Mouse (Mus musculus): ENCODE results near the gene Mrm2. TPM values are rescaled to one million over a fixed set of nuclear protein-coding genes. Genes with fewer than 3 reads are reported as not detected.

Mrm2 gene
- polyA plus RNA-seq, 1 experiment from 2014 or later: 19.0 TPM

DNA sequence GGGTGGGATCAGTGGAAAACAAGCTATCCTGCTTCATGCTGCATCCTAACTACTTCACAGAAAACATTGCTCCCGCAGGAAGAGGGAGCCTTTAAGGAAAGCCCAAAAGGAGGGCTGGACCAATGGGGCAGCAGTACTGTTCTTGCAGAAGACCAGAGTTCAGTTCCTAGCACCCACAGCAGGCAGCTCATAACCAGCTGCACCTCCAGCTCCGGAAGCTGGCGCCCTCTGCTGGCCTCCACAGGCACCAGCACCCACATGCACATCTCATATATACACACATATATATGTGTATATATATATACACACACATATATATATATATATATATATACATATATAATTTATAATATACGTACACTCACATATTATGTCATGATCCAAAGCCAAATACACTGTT, 7.1 kb upstream of the Mrm2 start:
- ATAC-seq: no peak
- Histone ChIP-seq H3K27ac (no peak overlapping the region), H3K27me3 (replicated peaks) (no peaks in the 10 kb centered on the region), H3K9me3 (no peaks in the 10 kb centered on the region), H3K4me1 (replicated peaks) (no peaks in the 10 kb centered on the region), H3K9ac (no peak overlapping the region), H3K36me3 (peaks cover 18% of the 10 kb centered on the region), H3K4me2 (replicated peaks) (no peak overlapping the region), H3K4me3 (replicated peaks) (no peak overlapping the region)
- WGBS: 97% methylated on average over 4 of the region's 4 CpGs

DNA sequence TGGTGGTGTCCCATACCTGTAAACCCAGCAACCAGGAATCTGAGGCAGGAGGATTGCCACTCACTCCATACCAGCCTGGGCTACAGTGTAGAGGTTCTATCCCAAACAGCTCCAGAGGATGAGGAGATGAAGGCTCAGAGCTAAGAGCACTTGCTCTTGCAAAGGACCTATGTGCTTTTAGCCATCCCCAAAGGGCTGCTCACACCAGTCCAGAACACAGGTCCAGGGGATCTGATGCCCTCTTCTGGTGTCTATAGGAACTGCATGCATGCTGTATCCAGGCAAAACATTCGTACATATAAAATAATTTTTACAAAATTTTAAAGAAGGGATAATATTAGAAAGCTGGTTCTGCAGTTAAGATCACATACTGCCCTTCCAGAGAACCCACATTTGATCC, 5.0 kb upstream of the Mrm2 start:
- Histone ChIP-seq H3K27ac (no peak overlapping the region), H3K4me2 (replicated peaks) (no peak overlapping the region), H3K27me3 (replicated peaks) (no peaks in the 10 kb centered on the region), H3K9me3 (no peaks in the 10 kb centered on the region), H3K36me3 (peaks cover 18% of the 10 kb centered on the region; the same call in 1 of the 2 replicates), H3K9ac (no peak overlapping the region), H3K4me1 (replicated peaks) (0 out of 2 replicates have a peak, but pooled peaks cover 5% of the 10 kb centered on the region), H3K4me3 (replicated peaks) (no peak overlapping the region)
- 81% methylated on average over 1 of the region's 1 CpGs for WGBS
- no peak for ATAC-seq

DNA sequence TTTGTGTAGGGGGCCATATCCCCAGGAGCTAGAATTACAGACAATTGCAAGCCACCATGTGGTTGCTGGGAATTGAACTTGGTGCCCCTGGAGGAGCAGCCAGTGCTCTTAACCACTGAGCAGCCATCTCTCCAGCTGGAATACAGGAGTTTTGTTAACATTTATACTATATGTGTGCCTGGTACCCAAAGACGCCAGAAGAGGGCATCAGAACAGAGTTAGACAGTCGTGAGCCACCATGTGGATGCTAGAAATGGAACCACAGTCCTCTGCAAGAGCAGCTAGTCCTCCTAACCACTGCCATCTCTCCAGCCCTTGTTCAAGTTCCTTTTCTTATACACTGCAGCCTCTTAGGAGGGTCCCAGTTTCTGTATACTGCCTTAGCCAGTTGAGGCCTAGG, 1.9 kb upstream of the Mrm2 start:
- Histone ChIP-seq H3K4me3 (replicated peaks) (no peak overlapping the region), H3K9me3 (no peaks in the 10 kb centered on the region), H3K4me2 (replicated peaks) (no peak overlapping the region), H3K9ac (no peak overlapping the region), H3K27ac (no peak overlapping the region), H3K27me3 (replicated peaks) (no peaks in the 10 kb centered on the region), H3K4me1 (replicated peaks) (0 out of 2 replicates have a peak, but pooled peaks cover 11% of the 10 kb centered on the region), H3K36me3 (peaks cover 11% of the 10 kb centered on the region; the same call in 1 of the 2 replicates)
- WGBS: 43% methylated on average over 2 of the region's 2 CpGs
- no peak for ATAC-seq

DNA sequence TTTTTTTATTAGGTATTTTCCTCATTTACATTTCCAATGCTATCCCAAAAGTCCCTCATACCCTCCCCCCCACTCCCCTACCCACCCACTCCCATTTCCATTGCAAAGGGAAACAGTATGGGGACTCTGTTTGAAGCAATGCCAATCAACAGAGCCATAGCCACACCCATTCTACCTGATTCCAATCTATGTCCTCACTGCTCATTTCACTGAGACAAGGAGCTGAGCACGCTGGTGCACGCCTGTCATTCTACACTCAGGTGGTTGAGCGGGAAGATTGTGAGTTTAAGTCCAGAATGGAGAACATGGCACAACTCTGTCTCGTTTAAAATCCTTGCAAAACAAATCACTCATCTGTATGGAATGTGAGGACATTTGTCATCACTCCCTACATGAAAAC, 821 bp upstream of the Mrm2 start:
- Histone ChIP-seq H3K27me3 (replicated peaks) (no peaks in the 10 kb centered on the region), H3K4me2 (replicated peaks) (peak overlapping the region; percentile 90), H3K4me3 (replicated peaks) (peak overlapping the region; percentile 45; the same call in 1 of the 2 replicates), H3K27ac (peak overlapping the region; percentile 92; the same call in 1 of the 2 replicates), H3K9ac (no peak overlapping the region), H3K4me1 (replicated peaks) (0 out of 2 replicates have a peak, but pooled peaks cover 11% of the 10 kb centered on the region), H3K36me3 (peaks cover 10% of the 10 kb centered on the region; the same call in 1 of the 2 replicates), H3K9me3 (no peaks in the 10 kb centered on the region)
- peak; percentile 52 for ATAC-seq
- WGBS: 49% methylated on average over 4 of the region's 4 CpGs

DNA sequence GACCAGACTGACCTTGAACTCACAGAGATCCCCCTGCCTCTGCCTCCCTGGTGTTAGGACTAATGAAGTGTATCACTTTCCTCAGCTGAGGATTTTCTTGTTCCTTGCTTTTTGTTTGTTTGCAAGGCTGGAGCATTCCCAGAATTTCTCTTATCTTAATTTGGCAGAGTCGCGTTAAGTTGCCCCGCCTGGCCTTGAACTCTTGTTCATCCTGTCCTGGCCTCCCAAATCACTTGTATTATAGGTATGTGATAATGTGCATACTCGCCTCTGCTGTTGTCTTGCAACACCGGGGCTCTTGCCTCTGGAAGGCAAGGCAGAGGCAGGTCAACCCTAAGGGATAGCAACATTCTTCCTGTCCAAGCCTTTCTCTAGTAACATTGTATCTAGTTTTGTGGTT, 7.6 kb downstream of the Mrm2 start:
- Histone ChIP-seq H3K4me1 (replicated peaks) (peaks cover 8% of the 10 kb centered on the region), H3K27ac (no peak overlapping the region), H3K4me3 (replicated peaks) (no peak overlapping the region), H3K36me3 (peaks cover 7% of the 10 kb centered on the region; the same call in 1 of the 2 replicates), H3K27me3 (replicated peaks) (no peaks in the 10 kb centered on the region), H3K4me2 (replicated peaks) (no peak overlapping the region), H3K9me3 (no peaks in the 10 kb centered on the region), H3K9ac (no peak overlapping the region)
- ATAC-seq: no peak
- WGBS: 83% methylated on average over 5 of the region's 5 CpGs

DNA sequence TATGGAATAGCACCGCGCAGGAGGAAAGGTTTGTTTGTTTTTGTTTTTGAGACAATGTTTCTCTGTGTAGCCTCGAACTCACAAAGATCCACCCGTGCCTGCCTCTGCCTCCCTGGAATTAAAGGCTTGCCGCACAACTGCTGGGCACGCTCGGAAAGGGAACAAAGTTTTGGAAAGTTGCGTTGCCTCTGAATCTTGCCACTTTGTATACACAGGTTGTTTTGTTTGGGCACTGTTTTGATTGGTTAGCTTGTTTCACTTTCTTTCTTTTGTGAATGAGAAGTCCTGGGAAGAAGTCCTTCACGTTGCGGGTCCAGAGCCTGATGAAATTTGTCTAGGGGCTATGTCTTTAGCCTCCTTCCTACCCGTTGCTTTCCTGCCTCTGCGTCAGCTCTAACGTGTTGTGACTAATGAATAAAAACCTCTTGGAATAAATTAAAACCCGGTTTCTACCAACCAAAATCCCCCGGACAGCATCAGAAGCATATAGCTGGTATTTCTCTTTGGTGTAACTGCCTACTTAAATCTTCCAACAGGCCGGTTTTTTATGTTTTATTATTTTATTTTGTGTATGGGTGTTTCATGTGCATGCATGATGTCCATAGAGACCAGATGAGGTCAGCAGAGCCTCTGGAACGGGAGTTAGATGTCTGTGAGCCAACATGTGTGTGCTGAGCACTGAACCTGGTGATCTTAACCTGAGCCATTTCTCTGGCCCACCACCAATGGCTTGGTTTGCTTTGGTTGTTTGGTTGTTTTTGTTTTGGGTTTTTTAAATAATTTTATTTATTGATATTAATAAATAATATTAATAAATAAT, 9.7 kb downstream of the Mrm2 start:
- H3K4me3 ChIP-seq (replicated peaks): peak overlapping the region; percentile 87
- peak overlapping the region; percentile 100 for H3K9ac ChIP-seq
- H3K4me1 ChIP-seq (replicated peaks): peaks cover 8% of the 10 kb centered on the region
- no peaks in the 10 kb centered on the region for H3K36me3 ChIP-seq
- under 1% methylated on average over 17 of the region's 17 CpGs for WGBS
- peak; percentile 16 for ATAC-seq
- peak overlapping the region; percentile 68 for H3K27ac ChIP-seq
- no peaks in the 10 kb centered on the region for H3K9me3 ChIP-seq
- no peaks in the 10 kb centered on the region for H3K27me3 ChIP-seq (replicated peaks)
- peak overlapping the region; percentile 74 for H3K4me2 ChIP-seq (replicated peaks)

DNA sequence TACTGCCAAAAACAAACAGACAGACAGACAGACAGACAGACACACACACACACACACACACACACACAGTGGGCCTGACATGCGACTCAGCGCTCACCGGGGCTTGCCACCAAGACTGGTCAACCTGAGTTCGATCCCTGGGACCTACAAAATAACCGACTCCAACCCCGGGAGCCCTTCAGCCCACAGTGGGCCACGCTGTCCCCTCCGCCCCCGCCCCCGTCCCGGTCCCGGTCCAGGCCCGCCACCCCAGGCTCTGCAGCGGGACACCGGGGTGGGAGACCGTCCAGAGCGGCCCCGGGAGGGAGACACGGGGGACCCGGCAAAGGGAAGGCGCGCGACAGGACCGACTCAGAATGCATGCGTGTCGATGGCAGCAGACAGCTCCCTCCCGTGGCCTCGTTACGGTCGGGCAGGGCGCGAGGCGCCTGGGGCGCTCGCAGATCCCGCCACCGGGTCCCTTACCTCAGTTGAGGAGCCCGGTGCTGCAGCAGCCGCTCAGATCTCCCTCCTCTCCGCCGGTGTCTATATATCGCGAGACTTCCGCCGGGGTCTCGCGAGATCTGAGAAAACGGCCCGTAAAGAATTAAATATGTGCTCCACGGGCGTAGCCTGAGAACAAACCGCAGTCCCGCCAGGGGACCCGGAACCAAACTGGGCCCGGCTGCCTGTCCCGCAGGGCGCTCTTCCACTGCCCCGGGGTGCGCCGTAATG, 10.5 kb downstream of the Mrm2 start, which contains the start of the genes Mad1l1 and Nudt1:
Gene Mad1l1, minus strand, starts transcription at position 511 of the 714 bp plus-strand sequence.
Gene Nudt1, plus strand, starts transcription at position 615 of the 714 bp plus-strand sequence.
- under 1% methylated on average over 60 of the region's 60 CpGs for WGBS
- Histone ChIP-seq H3K27ac (peak within 1 kb of the TSS; percentile 68), H3K9ac (peak within 1 kb of the TSS; percentile 100), H3K4me1 (replicated peaks) (peaks cover 8% of the 10 kb centered on the region), H3K4me3 (replicated peaks) (peak within 1 kb of the TSS; percentile 87), H3K27me3 (replicated peaks) (no peaks in the 10 kb centered on the region), H3K9me3 (no peaks in the 10 kb centered on the region), H3K36me3 (no peaks in the 10 kb centered on the region), H3K4me2 (replicated peaks) (peak within 1 kb of the TSS; percentile 74)
- ATAC-seq: peak; percentile 97

DNA sequence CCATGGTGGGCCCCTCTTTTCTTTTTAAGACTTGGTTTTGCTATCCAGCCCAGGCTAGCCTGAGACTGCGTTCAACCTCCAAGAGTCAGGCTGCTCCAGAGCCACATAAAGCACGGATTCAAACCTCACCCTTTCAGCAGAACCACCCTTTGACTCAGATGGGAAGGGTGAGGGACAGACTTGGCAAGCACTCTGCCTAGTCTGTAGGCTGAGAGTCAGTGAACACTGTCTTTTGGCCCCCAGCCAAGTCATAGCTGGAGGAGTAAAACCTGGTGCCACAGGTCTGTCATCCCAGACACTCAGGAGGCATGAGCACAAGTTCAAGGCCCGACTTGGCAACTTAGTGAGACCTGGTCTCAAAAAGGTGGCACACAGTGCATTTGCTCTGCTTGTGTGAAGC, 15.0 kb downstream of the Mrm2 start:
- 82% methylated on average over 3 of the region's 3 CpGs for WGBS
- ATAC-seq: no peak

DNA sequence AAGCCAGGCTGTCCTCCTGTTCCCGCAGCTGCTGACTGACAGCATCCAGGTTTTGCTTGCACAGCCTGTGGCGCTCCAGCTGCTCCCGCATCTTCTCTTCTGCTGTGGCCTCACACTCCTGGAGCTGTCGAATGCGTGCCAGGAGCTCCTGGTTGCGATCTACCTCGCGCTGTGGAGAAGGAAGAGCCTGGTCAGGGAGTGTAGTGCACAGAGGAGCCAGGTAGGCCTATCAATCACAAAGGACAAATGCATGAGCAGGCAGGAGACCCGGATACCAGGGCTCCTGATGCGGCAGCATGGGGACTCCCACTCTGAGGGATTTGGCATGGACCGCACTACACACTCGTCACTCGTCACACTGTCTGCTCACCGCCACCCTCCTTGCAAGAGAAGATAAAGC, 24.1 kb downstream of the Mrm2 start:
- H3K4me3 ChIP-seq (replicated peaks): no peak overlapping the region
- H3K9ac ChIP-seq: no peak overlapping the region
- H3K4me2 ChIP-seq (replicated peaks): no peak overlapping the region
- no peak for ATAC-seq
- H3K4me1 ChIP-seq (replicated peaks): no peaks in the 10 kb centered on the region
- H3K27ac ChIP-seq: no peak overlapping the region
- H3K27me3 ChIP-seq (replicated peaks): no peaks in the 10 kb centered on the region
- H3K9me3 ChIP-seq: no peaks in the 10 kb centered on the region
- WGBS: 95% methylated on average over 14 of the region's 14 CpGs
- peaks cover 20% of the 10 kb centered on the region for H3K36me3 ChIP-seq

More for the DNA sequence above, 15.0 kb downstream of the Mrm2 start:
- Histone ChIP-seq H3K9ac (no peak overlapping the region; the same call in 1 of the 2 replicates), H3K4me1 (replicated peaks) (peaks cover 8% of the 10 kb centered on the region), H3K9me3 (no peaks in the 10 kb centered on the region), H3K36me3 (no peaks in the 10 kb centered on the region; the same call in 1 of the 2 replicates), H3K27ac (no peak overlapping the region), H3K4me3 (replicated peaks) (no peak overlapping the region), H3K4me2 (replicated peaks) (no peak overlapping the region), H3K27me3 (replicated peaks) (no peaks in the 10 kb centered on the region)

DNA sequence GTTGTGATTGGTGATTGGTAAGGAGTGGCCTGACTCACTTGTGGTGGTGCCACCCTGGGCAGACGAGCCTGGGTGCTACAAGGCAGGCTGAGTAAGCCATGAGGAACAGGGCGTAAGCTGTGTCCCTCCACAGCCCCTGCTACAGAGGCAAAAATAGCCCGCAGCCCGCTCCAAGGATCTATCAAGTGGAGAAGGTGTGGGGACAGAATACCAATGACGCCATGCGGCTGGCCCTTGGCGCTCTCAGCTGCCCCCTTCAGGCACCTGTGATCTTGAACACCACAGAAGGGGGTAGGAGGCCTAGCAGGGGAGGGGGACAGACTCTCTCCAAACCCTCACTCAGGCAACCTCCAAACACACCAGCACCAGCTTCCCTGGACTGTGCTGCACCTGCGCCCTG, 25.7 kb downstream of the Mrm2 start:
- H3K4me1 ChIP-seq (replicated peaks): no peaks in the 10 kb centered on the region
- H3K27me3 ChIP-seq (replicated peaks): no peaks in the 10 kb centered on the region
- no peak overlapping the region for H3K4me3 ChIP-seq (replicated peaks)
- no peak overlapping the region for H3K4me2 ChIP-seq (replicated peaks)
- H3K27ac ChIP-seq: no peak overlapping the region
- H3K36me3 ChIP-seq: peaks cover 29% of the 10 kb centered on the region
- H3K9me3 ChIP-seq: no peaks in the 10 kb centered on the region
- H3K9ac ChIP-seq: no peak overlapping the region
- 89% methylated on average over 8 of the region's 8 CpGs for WGBS
- no peak for ATAC-seq

DNA sequence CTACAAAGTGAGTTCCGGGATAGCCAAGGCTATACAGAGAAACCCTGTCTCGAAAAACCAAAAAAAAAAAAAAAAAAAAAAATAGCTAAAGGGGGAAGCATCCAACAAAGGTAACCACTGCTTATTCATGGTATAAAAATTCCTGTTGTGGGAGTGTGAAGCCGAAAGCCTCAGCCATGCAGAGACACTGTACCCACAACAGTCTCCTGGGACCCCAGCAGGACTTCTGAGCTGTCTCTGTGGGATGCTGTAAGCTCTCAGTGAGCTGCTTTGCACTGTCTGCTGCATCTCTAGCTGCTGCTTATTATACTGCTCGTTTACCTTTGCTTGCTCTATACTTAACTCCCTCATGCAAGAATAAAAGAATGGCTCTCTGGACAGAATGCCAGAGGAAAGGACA, 33.4 kb downstream of the Mrm2 start:
- H3K9me3 ChIP-seq: no peaks in the 10 kb centered on the region
- no peak overlapping the region for H3K4me2 ChIP-seq (replicated peaks)
- no peak for ATAC-seq
- no peaks in the 10 kb centered on the region for H3K27me3 ChIP-seq (replicated peaks)
- no peak overlapping the region for H3K4me3 ChIP-seq (replicated peaks)
- 92% methylated on average over 4 of the region's 4 CpGs for WGBS
- peaks cover 31% of the 10 kb centered on the region for H3K36me3 ChIP-seq
- no peak overlapping the region for H3K27ac ChIP-seq
- H3K4me1 ChIP-seq (replicated peaks): no peaks in the 10 kb centered on the region
- no peak overlapping the region for H3K9ac ChIP-seq

DNA sequence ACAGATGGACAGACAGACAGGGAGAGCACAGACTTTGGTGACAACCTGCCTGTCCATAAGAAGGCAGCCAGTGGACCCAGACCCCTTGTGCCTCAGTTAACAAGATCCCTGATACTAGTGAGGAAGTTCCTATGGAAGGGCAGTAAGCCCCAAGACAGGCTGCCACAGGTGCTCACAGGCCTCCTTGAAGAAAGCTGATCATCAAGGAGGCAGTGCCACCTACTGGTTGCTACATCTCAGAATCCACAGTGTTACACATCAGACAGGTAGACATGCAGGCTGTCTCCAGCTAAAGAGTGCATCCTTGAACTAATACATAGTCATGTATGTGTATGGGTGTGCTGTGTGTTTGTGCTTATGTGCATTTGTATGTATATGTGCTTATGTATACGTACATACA, 39.5 kb downstream of the Mrm2 start:
- no peak for ATAC-seq
- no peaks in the 10 kb centered on the region for H3K9me3 ChIP-seq
- peaks cover 27% of the 10 kb centered on the region; the same call in 1 of the 2 replicates for H3K36me3 ChIP-seq
- H3K27me3 ChIP-seq (replicated peaks): no peaks in the 10 kb centered on the region
- H3K4me2 ChIP-seq (replicated peaks): no peak overlapping the region
- no peak overlapping the region for H3K4me3 ChIP-seq (replicated peaks)
- H3K9ac ChIP-seq: no peak overlapping the region
- 79% methylated on average over 1 of the region's 1 CpGs for WGBS
- no peaks in the 10 kb centered on the region for H3K4me1 ChIP-seq (replicated peaks)
- H3K27ac ChIP-seq: no peak overlapping the region

All from intestine, embryonic 15.5 days (tissue).